Mouse (Mus musculus): ENCODE measurements at regions not wholly inside any gene's neighbourhood (a gene's known extent, or its start where the extent isn't known, plus 50 kb on each side); places are given as distances from the start of the nearest gene placed in this dataset.

GRCm38 (mm10) chr9:100097028-100097427 lies 221.1 kb upstream of the Sox14 start:
- in situ Hi-C loops (cut with MboI, MseI), result loop anchor here (10.0 kb wide), 1 partner anchor 1368 kb away; no protein-coding TSS in a partner anchor

- in situ Hi-C loops (cut with MboI, MseI), result loop anchor here (10.0 kb wide), 1 partner anchor 1369 kb away; no protein-coding TSS in a partner anchor
Observed at GRCm38 (mm10) chr9:100095559-100095959, 219.6 kb upstream of the Sox14 start.

GRCm38 (mm10) chr9:100094956-100095558 lies 219.1 kb upstream of the Sox14 start:
- in situ Hi-C loops (cut with MboI, MseI), result loop anchor here (10.0 kb wide), 1 partner anchor 1370 kb away; no protein-coding TSS in a partner anchor

GRCm38 (mm10) chr9:100071141-100071540 lies 195.2 kb upstream of the Sox14 start:
- in situ Hi-C loops (cut with MboI, MseI), result no loop called here

GRCm38 (mm10) chr9:100058541-100058940 lies 182.6 kb upstream of the Sox14 start:
- in situ Hi-C loops (cut with MboI, MseI), result no loop called here

- in situ Hi-C loops (cut with MboI, MseI), result no loop called here
Observed at GRCm38 (mm10) chr9:100046213-100046807, 170.3 kb upstream of the Sox14 start.

- in situ Hi-C loops (cut with MboI, MseI), result no loop called here
Observed at GRCm38 (mm10) chr9:100045636-100046035, 169.7 kb upstream of the Sox14 start.

GRCm38 (mm10) chr9:100041776-100042175 lies 165.8 kb upstream of the Sox14 start:
- in situ Hi-C loops (cut with MboI, MseI), result no loop called here

GRCm38 (mm10) chr9:100023641-100024040 lies 147.7 kb upstream of the Sox14 start:
- in situ Hi-C loops (cut with MboI, MseI), result no loop called here

GRCm38 (mm10) chr9:100022035-100022434 lies 146.1 kb upstream of the Sox14 start:
- in situ Hi-C loops (cut with MboI, MseI), result no loop called here

- in situ Hi-C loops (cut with MboI, MseI), result no loop called here
Observed at GRCm38 (mm10) chr9:99995204-99995603, 119.2 kb upstream of the Sox14 start.

GRCm38 (mm10) chr9:99994285-99995144 lies 118.5 kb upstream of the Sox14 start:
- in situ Hi-C loops (cut with MboI, MseI), result no loop called here

GRCm38 (mm10) chr9:99987376-99987775 lies 111.4 kb upstream of the Sox14 start:
- in situ Hi-C loops (cut with MboI, MseI), result no loop called here

GRCm38 (mm10) chr9:99980734-99981133 lies 104.8 kb upstream of the Sox14 start:
- in situ Hi-C loops (cut with MboI, MseI), result no loop called here

GRCm38 (mm10) chr9:99961561-99961960 lies 85.6 kb upstream of the Sox14 start:
- in situ Hi-C loops (cut with MboI, MseI), result no loop called here

GRCm38 (mm10) chr9:99954720-99955119 lies 78.8 kb upstream of the Sox14 start:
- in situ Hi-C loops (cut with MboI, MseI), result no loop called here

GRCm38 (mm10) chr9:99954038-99954618 lies 78.2 kb upstream of the Sox14 start:
- in situ Hi-C loops (cut with MboI, MseI), result no loop called here

Data from regulatory T cell (primary cell).